10 mouse cellular contexts compared by ENCODE assay signal in the genomic region with DNA sequence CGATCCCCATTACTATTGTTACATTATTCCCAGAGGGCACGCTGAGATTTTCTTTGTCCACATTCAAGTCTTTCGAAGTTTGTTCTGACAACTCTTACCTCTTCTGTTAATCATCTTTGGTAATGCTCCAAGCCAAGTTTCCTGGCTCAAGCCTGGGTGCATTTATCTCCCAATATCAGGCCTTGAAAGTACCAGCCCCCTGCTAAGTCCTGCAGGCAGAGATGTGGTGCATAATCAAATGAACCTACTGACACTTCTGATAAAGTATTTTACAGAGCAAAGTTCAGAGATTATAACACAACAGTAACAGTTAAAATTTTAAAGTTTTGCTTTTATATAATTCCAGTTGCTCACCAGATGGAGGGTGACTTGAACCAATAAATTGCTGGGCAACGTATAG. TPM values are rescaled to one million over a fixed set of nuclear protein-coding genes. Genes with fewer than 3 reads are reported as not detected.
DNase-seq lines count a peak whose midpoint lies in the region; ATAC-seq and TF ChIP-seq lines count a peak whose summit lies in the region.
"Had no signal": no experiment of that assay in that cellular context is flagged by ENCODE, and none has a peak within 500 bp of the region (broad histone marks: within the 10 kb centered on the region; RNA-seq: fewer than 3 reads in every experiment).

No protein-coding gene starts in this region.

- ATAC-seq in heart, embryonic 16.5 days (replicated peaks; ENCODE audit: extremely low read depth, insufficient read depth, low FRiP score), result no peak
- ATAC-seq in intestine, embryonic 14.5 days (replicated peaks; ENCODE audit: low FRiP score, low TSS enrichment, low read depth), result no peak
- no peak for ATAC-seq in midbrain, embryonic 14.5 days (ENCODE audit: low FRiP score, low TSS enrichment)

- no peak for DNase-seq in heart, postnatal 14 days
- no peak for DNase-seq in intestine, embryonic 14.5 days (ENCODE audit: low spot score)
- no peak for DNase-seq in midbrain, embryonic 14.5 days
- DNase-seq in layer of hippocampus, adult 11-12 months (ENCODE audit: low spot score), result no peak
- no peak for DNase-seq in thymus, adult 2 months
- no peak for DNase-seq in spleen, postnatal 14 days (ENCODE audit: low spot score in 2 of 2)

- H3K9ac ChIP-seq in heart, embryonic 16.5 days (ENCODE audit: low read length), result no peak overlapping the region; the same call in 1 of the 2 replicates
- H3K9ac ChIP-seq in intestine, embryonic 14.5 days (ENCODE audit: low read length), result no peak overlapping the region
- H3K9ac ChIP-seq in midbrain, embryonic 14.5 days (replicated peaks; ENCODE audit: low read length), result no peak overlapping the region; the same call in 1 of the 2 replicates

- no peak overlapping the region for H3K27ac ChIP-seq in heart, embryonic 16.5 days (ENCODE audit: low read length)
- no peak overlapping the region for H3K27ac ChIP-seq in cortical plate, adult 2 months (ENCODE audit: insufficient read depth, low read length)
- H3K27ac ChIP-seq in intestine, embryonic 14.5 days (ENCODE audit: low read depth), result no peak overlapping the region
- no peak overlapping the region for H3K27ac ChIP-seq in midbrain, embryonic 14.5 days (replicated peaks; ENCODE audit: low read depth, low read length)
- no peak overlapping the region for H3K27ac ChIP-seq in thymus, adult 2 months (ENCODE audit: control insufficient read depth, insufficient read depth, low read length)

- peak overlapping the region; percentile 87 for H3K4me2 ChIP-seq in heart, embryonic 16.5 days (ENCODE audit: low read depth, low read length)
- H3K4me2 ChIP-seq in intestine, embryonic 14.5 days (ENCODE audit: low read length), result peak overlapping the region; percentile 52
- peak overlapping the region; percentile 72 for H3K4me2 ChIP-seq in midbrain, embryonic 14.5 days (ENCODE audit: low read length)

- no peak for TF ChIP-seq CTCF in cortical plate, adult 2 months (IDR thresholded peaks at IDR 0.05; ENCODE audit: extremely low read depth, insufficient read depth, low read length)
- TF ChIP-seq CTCF in thymus, adult 2 months (IDR thresholded peaks at IDR 0.05; ENCODE audit: borderline replicate concordance, control insufficient read depth, extremely low read depth, insufficient read depth, low read length, poor library complexity), result no peak

- H3K27me3 ChIP-seq in heart, embryonic 16.5 days (ENCODE audit: control insufficient read depth, insufficient read depth, low read length), result no peaks in the 10 kb centered on the region
- H3K27me3 ChIP-seq in intestine, embryonic 14.5 days (replicated peaks; ENCODE audit: control insufficient read depth, insufficient read depth, low read length), result no peaks in the 10 kb centered on the region
- no peaks in the 10 kb centered on the region for H3K27me3 ChIP-seq in midbrain, embryonic 14.5 days (ENCODE audit: control insufficient read depth, insufficient read depth, low read length)
- H3K27me3 ChIP-seq in thymus, adult 2 months (ENCODE audit: control insufficient read depth, insufficient read depth, low read length), result no peaks in the 10 kb centered on the region

- WGBS in heart, embryonic 16.5 days, result 34% methylated on average over 4 of the region's 4 CpGs
- 27% methylated on average over 4 of the region's 4 CpGs for WGBS in intestine, embryonic 14.5 days
- 25% methylated on average over 4 of the region's 4 CpGs for WGBS in midbrain, embryonic 14.5 days
- WGBS in thymus, adult 2 months, result 53% methylated on average over 4 of the region's 4 CpGs

- no peaks in the 10 kb centered on the region for H3K36me3 ChIP-seq in heart, embryonic 16.5 days (ENCODE audit: control insufficient read depth, insufficient read depth)
- H3K36me3 ChIP-seq in intestine, embryonic 14.5 days (ENCODE audit: control insufficient read depth, insufficient read depth, low read length), result no peaks in the 10 kb centered on the region
- H3K36me3 ChIP-seq in midbrain, embryonic 14.5 days (ENCODE audit: control insufficient read depth, insufficient read depth, low read length), result no peaks in the 10 kb centered on the region
- H3K36me3 ChIP-seq in thymus, adult 2 months (ENCODE audit: control insufficient read depth, insufficient read depth, low read length), result no peaks in the 10 kb centered on the region

- peaks cover 11% of the 10 kb centered on the region for H3K4me1 ChIP-seq in heart, embryonic 16.5 days (ENCODE audit: control insufficient read depth, insufficient read depth, low read length)
- H3K4me1 ChIP-seq in cortical plate, adult 2 months (ENCODE audit: control insufficient read depth, insufficient read depth, low read length), result peaks cover 4% of the 10 kb centered on the region; the same call in 1 of the 2 replicates
- H3K4me1 ChIP-seq in intestine, embryonic 14.5 days (replicated peaks; ENCODE audit: control insufficient read depth, insufficient read depth, low read length), result peaks cover 5% of the 10 kb centered on the region
- peaks cover 11% of the 10 kb centered on the region for H3K4me1 ChIP-seq in midbrain, embryonic 14.5 days (ENCODE audit: control insufficient read depth, insufficient read depth, low read length)
- peaks cover 2% of the 10 kb centered on the region for H3K4me1 ChIP-seq in thymus, adult 2 months (replicated peaks; ENCODE audit: control insufficient read depth, insufficient read depth, low read length)

- intact Hi-C loops in heart, postnatal 14 days (cut with DNase I), result loop anchor here (2.0 to 10.0 kb wide), 8 partner anchors 69 to 1813 kb away; a partner anchor contains a TSS

- peak overlapping the region; percentile 93 for H3K4me3 ChIP-seq in heart, embryonic 16.5 days (ENCODE audit: low read length)
- H3K4me3 ChIP-seq in cortical plate, adult 2 months (ENCODE audit: insufficient read depth, low read length), result peak overlapping the region; percentile 85; the same call in 1 of the 2 replicates
- peak overlapping the region; percentile 76 for H3K4me3 ChIP-seq in intestine, embryonic 14.5 days (ENCODE audit: low read depth, low read length)
- H3K4me3 ChIP-seq in midbrain, embryonic 14.5 days (replicated peaks; ENCODE audit: low read depth, low read length), result peak overlapping the region; percentile 51
- H3K4me3 ChIP-seq in thymus, adult 2 months (ENCODE audit: control insufficient read depth, insufficient read depth, low read length), result no peak overlapping the region

- H3K9me3 ChIP-seq in heart, embryonic 16.5 days (replicated peaks; ENCODE audit: control insufficient read depth, low read length), result no peaks in the 10 kb centered on the region
- no peaks in the 10 kb centered on the region for H3K9me3 ChIP-seq in intestine, embryonic 14.5 days (ENCODE audit: control insufficient read depth, low read length)
- no peaks in the 10 kb centered on the region for H3K9me3 ChIP-seq in midbrain, embryonic 14.5 days (ENCODE audit: control insufficient read depth, low read length)

- TF ChIP-seq POLR2A in cortical plate, adult 2 months (IDR thresholded peaks at IDR 0.05; ENCODE audit: extremely low read depth, insufficient read depth, low read length), result no peak
- TF ChIP-seq POLR2A in thymus, adult 2 months (IDR thresholded peaks at IDR 0.05; ENCODE audit: control insufficient read depth, extremely low read depth, insufficient read depth, low read length, poor library complexity), result no peak

RNA-seq across cellular contexts. Expression of a gene that starts 4.2 kb away (rescaled TPM):
- polyA plus RNA-seq in heart, embryonic 16.5 days (2015; fragmentation: Nextera tagmentation; extraction: Ambion mirVana), result 0.86 and 1.7 TPM in 2 replicates
- total RNA-seq in heart, postnatal 14 days (2021), result 100 to 1,000 TPM in 1 of 2 experiments, 10 to 100 TPM in 1; 66.3 to 130 TPM
- polyA plus RNA-seq in cortical plate, adult 2 months (2012; rRNA removed), result 1.2 TPM in 1 of 2 replicates, not detected in the other
- 3.5 and 4.9 TPM in 2 replicates for polyA plus RNA-seq in intestine, embryonic 14.5 days (2014; fragmentation: Nextera tagmentation; extraction: Ambion mirVana)
- 1.2 TPM in 1 of 2 replicates, not detected in the other for polyA plus RNA-seq in midbrain, embryonic 14.5 days (2014; fragmentation: Nextera tagmentation; extraction: Ambion mirVana)
- 118 and 183 TPM in 2 replicates for polyA plus RNA-seq in thymus, adult 2 months (2012; rRNA removed)

RNA-seq across cellular contexts. Expression of a gene that starts 4.5 kb away (rescaled TPM):
- polyA plus RNA-seq in heart, embryonic 16.5 days (2015; fragmentation: Nextera tagmentation; extraction: Ambion mirVana), result 4.3 and 8.1 TPM in 2 replicates
- 100 to 1,000 TPM in 1 of 2 experiments, 10 to 100 TPM in 1; 51.5 to 150 TPM for total RNA-seq in heart, postnatal 14 days (2021)
- polyA plus RNA-seq in cortical plate, adult 2 months (2012; rRNA removed), result 1.5 and 1.7 TPM in 2 replicates
- polyA plus RNA-seq in intestine, embryonic 14.5 days (2014; fragmentation: Nextera tagmentation; extraction: Ambion mirVana), result 26.2 and 47.7 TPM in 2 replicates
- 13.6 and 22.1 TPM in 2 replicates for polyA plus RNA-seq in midbrain, embryonic 14.5 days (2014; fragmentation: Nextera tagmentation; extraction: Ambion mirVana)
- polyA plus RNA-seq in thymus, adult 2 months (2012; rRNA removed), result 227 and 343 TPM in 2 replicates

RNA-seq across cellular contexts. Expression of a gene that starts 5.8 kb away (rescaled TPM):
- polyA plus RNA-seq in heart, embryonic 16.5 days (2015; fragmentation: Nextera tagmentation; extraction: Ambion mirVana), result 4.8 and 6.2 TPM in 2 replicates
- 100 to 1,000 TPM in 1 of 2 experiments, 10 to 100 TPM in 1; 82.7 to 215 TPM for total RNA-seq in heart, postnatal 14 days (2021)
- 0.91 and 3.1 TPM in 2 replicates for polyA plus RNA-seq in cortical plate, adult 2 months (2012; rRNA removed)
- polyA plus RNA-seq in intestine, embryonic 14.5 days (2014; fragmentation: Nextera tagmentation; extraction: Ambion mirVana), result 7.7 and 18.4 TPM in 2 replicates
- 2.9 and 6.0 TPM in 2 replicates for polyA plus RNA-seq in midbrain, embryonic 14.5 days (2014; fragmentation: Nextera tagmentation; extraction: Ambion mirVana)
- polyA plus RNA-seq in thymus, adult 2 months (2012; rRNA removed), result 670 and 733 TPM in 2 replicates

RNA-seq across cellular contexts. Expression of a gene that starts 10.1 kb away (rescaled TPM):
- 1.8 and 2.4 TPM in 2 replicates for polyA plus RNA-seq in heart, embryonic 16.5 days (2015; fragmentation: Nextera tagmentation; extraction: Ambion mirVana)
- total RNA-seq in heart, postnatal 14 days (2021), result 10 to 100 TPM; 21.5 to 40.5 TPM
- 0.77 TPM in 1 of 2 replicates, not detected in the other for polyA plus RNA-seq in cortical plate, adult 2 months (2012; rRNA removed)
- 4.0 and 5.3 TPM in 2 replicates for polyA plus RNA-seq in intestine, embryonic 14.5 days (2014; fragmentation: Nextera tagmentation; extraction: Ambion mirVana)
- 1.1 and 1.4 TPM in 2 replicates for polyA plus RNA-seq in midbrain, embryonic 14.5 days (2014; fragmentation: Nextera tagmentation; extraction: Ambion mirVana)
- 76.1 and 110 TPM in 2 replicates for polyA plus RNA-seq in thymus, adult 2 months (2012; rRNA removed)

RNA-seq across cellular contexts. Expression of a gene that starts 13.8 kb away (rescaled TPM):
- not detected in 2 replicates for polyA plus RNA-seq in heart, embryonic 16.5 days (2015; fragmentation: Nextera tagmentation; extraction: Ambion mirVana)
- total RNA-seq in heart, postnatal 14 days (2021), result not detected
- polyA plus RNA-seq in cortical plate, adult 2 months (2012; rRNA removed), result not detected in 2 replicates
- not detected in 2 replicates for polyA plus RNA-seq in intestine, embryonic 14.5 days (2014; fragmentation: Nextera tagmentation; extraction: Ambion mirVana)
- not detected in 2 replicates for polyA plus RNA-seq in midbrain, embryonic 14.5 days (2014; fragmentation: Nextera tagmentation; extraction: Ambion mirVana)
- polyA plus RNA-seq in thymus, adult 2 months (2012; rRNA removed), result not detected in 2 replicates
- total RNA-seq: layer of hippocampus, postnatal 25 days had no signal
- polyA plus RNA-seq: spleen, adult 2 months had no signal

Comparison
In these comparisons a context has a peak if more than half of its experiments do, and no peak if none do; other contexts are left out.
1. RNA of a gene that starts 4.2 kb away (polyA plus RNA-seq): 118 to 183 TPM in thymus, adult 2 months; 3.5 to 4.9 TPM in intestine, embryonic 14.5 days, 0.86 to 1.7 TPM in heart, embryonic 16.5 days, 1.2 TPM in cortical plate, adult 2 months and 1.2 TPM in midbrain, embryonic 14.5 days; every median in the first group is over 10 times any median in the second.
2. RNA of a gene that starts 5.8 kb away (polyA plus RNA-seq): 670 to 733 TPM in thymus, adult 2 months; 7.7 to 18.4 TPM in intestine, embryonic 14.5 days, 4.8 to 6.2 TPM in heart, embryonic 16.5 days, 0.91 to 3.1 TPM in cortical plate, adult 2 months and 2.9 to 6.0 TPM in midbrain, embryonic 14.5 days; every median in the first group is over 10 times any median in the second.
3. Peak in every context shown above with its lines, with median percentiles within 50 percentile points of each other: H3K4me2 ChIP-seq.